Mouse (Mus musculus) left cerebral cortex, adult 9 months (tissue): ENCODE data around the gene Usp21.
"Not testable (repeated sequence)": the region's sequence is repeated elsewhere in the genome, so short reads cannot be mapped to it uniquely, and the experiment has no call there.

ENCODE experiments used
- DNase-seq, 2 experiments: peaks; one replicate each; pipeline ENCODE4 v3.0.0; 2022; ENCODE audit warnings: low spot score in 2 of 2

Usp21 gene

GRCm38 (mm10) chr1:171241952-171242351 is 45.8 kb downstream of the Usp21 start:
- DNase-seq: not testable (repeated sequence)

- DNase-seq: no peak
Observed at GRCm38 (mm10) chr1:171240911-171241310, 46.9 kb downstream of the Usp21 start.

- no peak for DNase-seq
Observed at GRCm38 (mm10) chr1:171239992-171240744, 47.6 kb downstream of the Usp21 start.

GRCm38 (mm10) chr1:171238463-171238862 is 49.3 kb downstream of the Usp21 start:
- no peak for DNase-seq

- no peak for DNase-seq
Observed at GRCm38 (mm10) chr1:171237438-171237837, 50.4 kb downstream of the Usp21 start.

GRCm38 (mm10) chr1:171235791-171236190 is 52.0 kb downstream of the Usp21 start:
- no peak for DNase-seq

- no peak for DNase-seq
Observed at GRCm38 (mm10) chr1:171234538-171234937, 53.3 kb downstream of the Usp21 start.

- no peak for DNase-seq
Observed at GRCm38 (mm10) chr1:171234126-171234525, 53.7 kb downstream of the Usp21 start, which contains the start of gene Fcer1g. TSS of gene Fcer1g (minus strand) at chr1:171234365.

- DNase-seq: no peak
Observed at GRCm38 (mm10) chr1:171232800-171233730, 54.7 kb downstream of the Usp21 start.

- DNase-seq: no peak
Observed at GRCm38 (mm10) chr1:171232348-171232747, 55.4 kb downstream of the Usp21 start.
